Mouse (Mus musculus) hindbrain, embryonic 12.5 days (tissue): ENCODE results near the gene Gria2. TPM values are rescaled to one million over a fixed set of nuclear protein-coding genes. Genes with fewer than 3 reads are reported as not detected.

Source experiments
- ATAC-seq: fragments of 200-750 bp; cut with Nextera tagmentation; 2 replicates; pipeline ENCODE4 v1.8.0; 2017; ENCODE audit warnings: moderate TSS enrichment; ENCODE audit not compliant: low FRiP score
- H3K27ac ChIP-seq: fragments of 300-500 bp; sonication (generic); 2 replicates; pipeline ENCODE4 v1.5.1; 2016; ENCODE audit warnings: mild to moderate bottlenecking
- H3K27me3 ChIP-seq: fragments of 300-500 bp; sonication (generic); 2 replicates; pipeline ENCODE4 v1.6.1; 2016; ENCODE audit warnings: mild to moderate bottlenecking
- H3K36me3 ChIP-seq: fragments of 300-500 bp; sonication (generic); 2 replicates; pipeline ENCODE4 v1.6.1; 2016; ENCODE audit warnings: mild to moderate bottlenecking
- H3K4me1 ChIP-seq: fragments of 300-500 bp; sonication (generic); 2 replicates; pipeline ENCODE4 v1.6.1; 2016
- H3K4me2 ChIP-seq: fragments of 300-500 bp; sonication (generic); replicated peaks from 2 replicates; pipeline ENCODE4 v1.6.1; 2016; ENCODE audit warnings: mild to moderate bottlenecking
- H3K4me3 ChIP-seq: fragments of 300-500 bp; sonication (generic); 2 replicates; pipeline ENCODE4 v1.5.1; 2016; ENCODE audit warnings: mild to moderate bottlenecking
- H3K9ac ChIP-seq: fragments of 300-500 bp; sonication (generic); 2 replicates; pipeline ENCODE4 v1.6.1; 2016; ENCODE audit warnings: mild to moderate bottlenecking, moderate library complexity
- H3K9me3 ChIP-seq: fragments of 300-500 bp; sonication (generic); replicated peaks from 2 replicates; pipeline ENCODE4 v1.6.1; 2016; ENCODE audit warnings: mild to moderate bottlenecking
- WGBS: fragments of 180-500 bp; shearing (Covaris S2); methylation state at CpG from one replicate; pipeline ENCODE4 v1.1.7; 2016; 5-methylcytosine and 5-hydroxymethylcytosine counted together
- polyA plus RNA-seq: library from polyadenylated mRNA; unstranded; fragments of >200 nt; fragmentation: Nextera tagmentation; extraction: Ambion mirVana; gene quantifications from 2 replicates; pipeline ENCODE4 v1.2.1, GENCODE M21; 2016

Gria2 gene
- polyA plus RNA-seq, 1 experiment from 2014 or later: 55.7 TPM

GRCm38 (mm10) chr3:80800995-80801826, 1.4 kb downstream of the Gria2 start:
- Histone ChIP-seq H3K27me3 (no peaks in the 10 kb centered on the region), H3K9me3 (no peaks in the 10 kb centered on the region), H3K4me2 (peak overlapping the region; percentile 75), H3K4me1 (peaks cover 8% of the 10 kb centered on the region), H3K27ac (peak overlapping the region; percentile 91), H3K9ac (peak overlapping the region; percentile 74), H3K4me3 (peak overlapping the region; percentile 62), H3K36me3 (no peaks in the 10 kb centered on the region)
- 6% methylated on average over 33 of the region's 33 CpGs for WGBS
- peak; percentile 60 for ATAC-seq

- H3K36me3 ChIP-seq: no peaks in the 10 kb centered on the region
- peak overlapping the region; percentile 74 for H3K9ac ChIP-seq
- H3K9me3 ChIP-seq: no peaks in the 10 kb centered on the region
- 2% methylated on average over 29 of the region's 29 CpGs for WGBS
- H3K4me2 ChIP-seq: peak overlapping the region; percentile 75
- H3K27me3 ChIP-seq: no peaks in the 10 kb centered on the region
- H3K27ac ChIP-seq: peak overlapping the region; percentile 91
- peaks cover 8% of the 10 kb centered on the region for H3K4me1 ChIP-seq
- peak; percentile 49 for ATAC-seq
- H3K4me3 ChIP-seq: peak overlapping the region; percentile 62
These were observed 2.2 kb downstream of the Gria2 start for GRCm38 (mm10) chr3:80800299-80800994.

GRCm38 (mm10) chr3:80797935-80798334, 4.7 kb downstream of the Gria2 start:
- Histone ChIP-seq H3K9ac (no peak overlapping the region), H3K36me3 (no peaks in the 10 kb centered on the region), H3K9me3 (no peaks in the 10 kb centered on the region), H3K27me3 (no peaks in the 10 kb centered on the region), H3K4me3 (no peak overlapping the region), H3K27ac (no peak overlapping the region), H3K4me1 (peaks cover 8% of the 10 kb centered on the region), H3K4me2 (peak overlapping the region; percentile 15; the same call in 1 of the 2 replicates)
- 68% methylated on average over 1 of the region's 1 CpGs for WGBS
- no peak for ATAC-seq

- Histone ChIP-seq H3K27ac (no peak overlapping the region), H3K36me3 (no peaks in the 10 kb centered on the region), H3K4me1 (peaks cover 8% of the 10 kb centered on the region), H3K4me2 (no peak overlapping the region), H3K9ac (no peak overlapping the region), H3K27me3 (no peaks in the 10 kb centered on the region), H3K9me3 (no peaks in the 10 kb centered on the region), H3K4me3 (no peak overlapping the region)
- no peak for ATAC-seq
These were observed 5.9 kb downstream of the Gria2 start for GRCm38 (mm10) chr3:80796764-80797163.

- whole genome bisulfite sequencing: 96% methylated on average over 2 of the region's 2 CpGs
- no peak for ATAC-seq
- H3K4me3 ChIP-seq: no peak overlapping the region
These were observed 7.4 kb downstream of the Gria2 start for GRCm38 (mm10) chr3:80795284-80795683.

GRCm38 (mm10) chr3:80787116-80787744, 15.4 kb downstream of the Gria2 start:
- no peak overlapping the region for H3K27ac ChIP-seq
- 83% methylated on average over 3 of the region's 3 CpGs for WGBS
- H3K4me3 ChIP-seq: no peak overlapping the region
- no peaks in the 10 kb centered on the region for H3K9me3 ChIP-seq
- no peaks in the 10 kb centered on the region for H3K27me3 ChIP-seq
- no peak for ATAC-seq
- H3K4me2 ChIP-seq: no peak overlapping the region
- H3K4me1 ChIP-seq: no peaks in the 10 kb centered on the region
- no peaks in the 10 kb centered on the region for H3K36me3 ChIP-seq
- H3K9ac ChIP-seq: no peak overlapping the region

More at GRCm38 (mm10) chr3:80795284-80795683, 7.4 kb downstream of the Gria2 start:
- Histone ChIP-seq H3K9ac (no peak overlapping the region), H3K27ac (no peak overlapping the region), H3K36me3 (no peaks in the 10 kb centered on the region), H3K4me1 (peaks cover 7% of the 10 kb centered on the region), H3K4me2 (no peak overlapping the region), H3K27me3 (no peaks in the 10 kb centered on the region), H3K9me3 (no peaks in the 10 kb centered on the region)

GRCm38 (mm10) chr3:80781144-80781530, 21.5 kb downstream of the Gria2 start:
- ATAC-seq: no peak
- Histone ChIP-seq H3K4me3 (no peak overlapping the region), H3K9me3 (no peaks in the 10 kb centered on the region), H3K4me1 (no peaks in the 10 kb centered on the region), H3K9ac (no peak overlapping the region), H3K4me2 (no peak overlapping the region), H3K27ac (no peak overlapping the region), H3K27me3 (no peaks in the 10 kb centered on the region), H3K36me3 (no peaks in the 10 kb centered on the region)

- 84% methylated on average over 4 of the region's 4 CpGs for WGBS
These were observed 22.1 kb downstream of the Gria2 start for GRCm38 (mm10) chr3:80780383-80781143.

GRCm38 (mm10) chr3:80776628-80777027, 26.0 kb downstream of the Gria2 start:
- Histone ChIP-seq H3K9ac (no peak overlapping the region), H3K4me2 (no peak overlapping the region), H3K27me3 (no peaks in the 10 kb centered on the region), H3K27ac (no peak overlapping the region), H3K4me3 (no peak overlapping the region), H3K9me3 (no peaks in the 10 kb centered on the region), H3K4me1 (no peaks in the 10 kb centered on the region), H3K36me3 (no peaks in the 10 kb centered on the region)
- WGBS: 77% methylated on average over 2 of the region's 2 CpGs
- ATAC-seq: no peak

More at GRCm38 (mm10) chr3:80780383-80781143, 22.1 kb downstream of the Gria2 start:
- H3K36me3 ChIP-seq: no peaks in the 10 kb centered on the region
- ATAC-seq: no peak
- no peaks in the 10 kb centered on the region for H3K4me1 ChIP-seq
- no peak overlapping the region for H3K4me3 ChIP-seq
- no peaks in the 10 kb centered on the region for H3K27me3 ChIP-seq
- no peak overlapping the region for H3K9ac ChIP-seq
- H3K4me2 ChIP-seq: no peak overlapping the region
- H3K9me3 ChIP-seq: no peaks in the 10 kb centered on the region
- H3K27ac ChIP-seq: no peak overlapping the region

- Histone ChIP-seq H3K36me3 (no peaks in the 10 kb centered on the region), H3K4me2 (no peak overlapping the region), H3K27ac (no peak overlapping the region), H3K27me3 (no peaks in the 10 kb centered on the region), H3K9me3 (no peaks in the 10 kb centered on the region), H3K4me3 (no peak overlapping the region), H3K9ac (no peak overlapping the region), H3K4me1 (no peaks in the 10 kb centered on the region)
- ATAC-seq: no peak
- 90% methylated on average over 4 of the region's 4 CpGs for whole genome bisulfite sequencing
These were observed 26.7 kb downstream of the Gria2 start for GRCm38 (mm10) chr3:80775971-80776370.

GRCm38 (mm10) chr3:80774005-80774764, 28.4 kb downstream of the Gria2 start:
- ATAC-seq: no peak
- Histone ChIP-seq H3K4me1 (no peaks in the 10 kb centered on the region), H3K27me3 (no peaks in the 10 kb centered on the region), H3K4me3 (no peak overlapping the region), H3K9ac (no peak overlapping the region), H3K36me3 (no peaks in the 10 kb centered on the region), H3K9me3 (no peaks in the 10 kb centered on the region), H3K4me2 (no peak overlapping the region), H3K27ac (no peak overlapping the region)
- 65% methylated on average over 4 of the region's 4 CpGs for WGBS
